Mouse (Mus musculus): Measurements from ENCODE around the gene Phc3. TPM values are rescaled to one million over a fixed set of nuclear protein-coding genes. Genes with fewer than 3 reads are reported as not detected.

The Phc3 gene
- polyA plus RNA-seq, 1 experiment = 23.9 TPM

- TF ChIP-seq POLR2A (IDR thresholded peaks at IDR 0.05; ENCODE audit: low read depth, low read length) (no peak), CTCF (conservative IDR thresholded peaks at IDR 0.05; ENCODE audit: insufficient read depth, insufficient read length, low read depth, low read length) (0 out of 2 replicates have a peak, but pooled peaks have one; percentile 14)
- H3K27ac ChIP-seq (ENCODE audit: insufficient read depth, low read depth, low read length) = no peak overlapping the region
- peaks cover 6% of the 10 kb centered on the region for H3K36me3 ChIP-seq (ENCODE audit: control insufficient read depth, insufficient read depth, low read length)
- DNase-seq = no peak
- no peak overlapping the region for H3K4me3 ChIP-seq (ENCODE audit: insufficient read depth, low read depth, low read length)
- H3K4me1 ChIP-seq (ENCODE audit: control insufficient read depth, insufficient read depth, low read length) = peaks cover 4% of the 10 kb centered on the region
- 67% methylated on average over 3 of the region's 3 CpGs for WGBS
- no peaks in the 10 kb centered on the region for H3K27me3 ChIP-seq (replicated peaks; ENCODE audit: control insufficient read depth, insufficient read depth, low read length)
Observed at GRCm38 (mm10) chr3:30929828-30930227, 39.4 kb downstream of the Phc3 start.

GRCm38 (mm10) chr3:30927664-30928063 is 41.6 kb downstream of the Phc3 start:
- peaks cover 6% of the 10 kb centered on the region for H3K36me3 ChIP-seq (ENCODE audit: control insufficient read depth, insufficient read depth, low read length)
- peak overlapping the region; percentile 22; the same call in 1 of the 2 replicates for H3K27ac ChIP-seq (ENCODE audit: insufficient read depth, low read depth, low read length)
- TF ChIP-seq CTCF (conservative IDR thresholded peaks at IDR 0.05; ENCODE audit: insufficient read depth, insufficient read length, low read depth, low read length) (no peak), POLR2A (IDR thresholded peaks at IDR 0.05; ENCODE audit: low read depth, low read length) (no peak)
- H3K4me1 ChIP-seq (ENCODE audit: control insufficient read depth, insufficient read depth, low read length) = no peaks in the 10 kb centered on the region
- no peak overlapping the region for H3K4me3 ChIP-seq (ENCODE audit: insufficient read depth, low read depth, low read length)
- no peak for DNase-seq
- 61% methylated on average over 3 of the region's 3 CpGs for WGBS
- no peaks in the 10 kb centered on the region for H3K27me3 ChIP-seq (replicated peaks; ENCODE audit: control insufficient read depth, insufficient read depth, low read length)

GRCm38 (mm10) chr3:30917160-30917559 is 52.1 kb downstream of the Phc3 start:
- Histone ChIP-seq H3K4me3 (ENCODE audit: insufficient read depth, low read depth, low read length) (no peak overlapping the region), H3K27me3 (replicated peaks; ENCODE audit: control insufficient read depth, insufficient read depth, low read length) (no peaks in the 10 kb centered on the region), H3K36me3 (ENCODE audit: control insufficient read depth, insufficient read depth, low read length) (peaks cover 15% of the 10 kb centered on the region), H3K4me1 (ENCODE audit: control insufficient read depth, insufficient read depth, low read length) (no peaks in the 10 kb centered on the region), H3K27ac (ENCODE audit: insufficient read depth, low read depth, low read length) (no peak overlapping the region)
- no peak for DNase-seq
- 68% methylated on average over 4 of the region's 4 CpGs for WGBS
- TF ChIP-seq POLR2A (IDR thresholded peaks at IDR 0.05; ENCODE audit: low read depth, low read length) (no peak), CTCF (conservative IDR thresholded peaks at IDR 0.05; ENCODE audit: insufficient read depth, insufficient read length, low read depth, low read length) (no peak)

- H3K4me1 ChIP-seq (ENCODE audit: control insufficient read depth, insufficient read depth, low read length) = 0 out of 2 replicates have a peak, but pooled peaks cover 5% of the 10 kb centered on the region
- TF ChIP-seq POLR2A (IDR thresholded peaks at IDR 0.05; ENCODE audit: low read depth, low read length) = no peak
- TF ChIP-seq CTCF (conservative IDR thresholded peaks at IDR 0.05; ENCODE audit: insufficient read depth, insufficient read length, low read depth, low read length) = no peak
- H3K27ac ChIP-seq (ENCODE audit: insufficient read depth, low read depth, low read length) = no peak overlapping the region
- DNase-seq = no peak
- 75% methylated on average over 1 of the region's 1 CpGs for WGBS
- no peak overlapping the region for H3K4me3 ChIP-seq (ENCODE audit: insufficient read depth, low read depth, low read length)
- H3K27me3 ChIP-seq (replicated peaks; ENCODE audit: control insufficient read depth, insufficient read depth, low read length) = no peaks in the 10 kb centered on the region
- no peaks in the 10 kb centered on the region; the same call in 1 of the 2 replicates for H3K36me3 ChIP-seq (ENCODE audit: control insufficient read depth, insufficient read depth, low read length)
Observed at GRCm38 (mm10) chr3:30904658-30905057, 64.6 kb downstream of the Phc3 start.

GRCm38 (mm10) chr3:30899407-30899806 is 69.8 kb downstream of the Phc3 start:
- H3K27ac ChIP-seq (ENCODE audit: insufficient read depth, low read depth, low read length) = no peak overlapping the region
- TF ChIP-seq POLR2A (IDR thresholded peaks at IDR 0.05; ENCODE audit: low read depth, low read length) (no peak), CTCF (conservative IDR thresholded peaks at IDR 0.05; ENCODE audit: insufficient read depth, insufficient read length, low read depth, low read length) (no peak)
- no peaks in the 10 kb centered on the region for H3K27me3 ChIP-seq (replicated peaks; ENCODE audit: control insufficient read depth, insufficient read depth, low read length)
- H3K4me1 ChIP-seq (ENCODE audit: control insufficient read depth, insufficient read depth, low read length) = 0 out of 2 replicates have a peak, but pooled peaks cover 5% of the 10 kb centered on the region
- 55% methylated on average over 8 of the region's 8 CpGs for WGBS
- DNase-seq = peak; percentile 63
- H3K36me3 ChIP-seq (ENCODE audit: control insufficient read depth, insufficient read depth, low read length) = peaks cover 2% of the 10 kb centered on the region; the same call in 1 of the 2 replicates
- H3K4me3 ChIP-seq (ENCODE audit: insufficient read depth, low read depth, low read length) = no peak overlapping the region

- TF ChIP-seq CTCF (conservative IDR thresholded peaks at IDR 0.05; ENCODE audit: insufficient read depth, insufficient read length, low read depth, low read length) (no peak), POLR2A (IDR thresholded peaks at IDR 0.05; ENCODE audit: low read depth, low read length) (no peak)
- WGBS = 26% methylated on average over 5 of the region's 5 CpGs
Observed at GRCm38 (mm10) chr3:30896721-30897120, 72.5 kb downstream of the Phc3 start.

GRCm38 (mm10) chr3:30889014-30889413 is 80.2 kb downstream of the Phc3 start:
- H3K4me3 ChIP-seq (ENCODE audit: insufficient read depth, low read depth, low read length) = no peak overlapping the region
- WGBS = 54% methylated on average over 1 of the region's 1 CpGs
- H3K4me1 ChIP-seq (ENCODE audit: control insufficient read depth, insufficient read depth, low read length) = no peaks in the 10 kb centered on the region
- H3K36me3 ChIP-seq (ENCODE audit: control insufficient read depth, insufficient read depth, low read length) = peaks cover 1% of the 10 kb centered on the region
- H3K27me3 ChIP-seq (replicated peaks; ENCODE audit: control insufficient read depth, insufficient read depth, low read length) = no peaks in the 10 kb centered on the region
- TF ChIP-seq CTCF (conservative IDR thresholded peaks at IDR 0.05; ENCODE audit: insufficient read depth, insufficient read length, low read depth, low read length) (no peak), POLR2A (IDR thresholded peaks at IDR 0.05; ENCODE audit: low read depth, low read length) (no peak)
- no peak for DNase-seq
- no peak overlapping the region for H3K27ac ChIP-seq (ENCODE audit: insufficient read depth, low read depth, low read length)

More at GRCm38 (mm10) chr3:30896721-30897120, 72.5 kb downstream of the Phc3 start:
- Histone ChIP-seq H3K27ac (ENCODE audit: insufficient read depth, low read depth, low read length) (no peak overlapping the region), H3K36me3 (ENCODE audit: control insufficient read depth, insufficient read depth, low read length) (peaks cover 3% of the 10 kb centered on the region), H3K4me1 (ENCODE audit: control insufficient read depth, insufficient read depth, low read length) (0 out of 2 replicates have a peak, but pooled peaks cover 5% of the 10 kb centered on the region), H3K4me3 (ENCODE audit: insufficient read depth, low read depth, low read length) (no peak overlapping the region), H3K27me3 (replicated peaks; ENCODE audit: control insufficient read depth, insufficient read depth, low read length) (no peaks in the 10 kb centered on the region)
- DNase-seq = no peak

Measured in kidney, adult 2 months (tissue).